Mouse (Mus musculus) hindbrain, embryonic 11.5 days (tissue): ENCODE results near the gene Tjp3. TPM values are rescaled to one million over a fixed set of nuclear protein-coding genes. Genes with fewer than 3 reads are reported as not detected.

ENCODE experiments used
- ATAC-seq: fragments of 200-750 bp; cut with Nextera tagmentation; 2 replicates; pipeline ENCODE4 v1.8.0; 2017; ENCODE audit warnings: mild to moderate bottlenecking, moderate TSS enrichment, moderate library complexity; ENCODE audit not compliant: low FRiP score
- DNase-seq: peaks from one replicate; pipeline ENCODE4 v3.0.0-alpha.2; 2015; ENCODE audit warnings: low spot score
- H3K27ac ChIP-seq: fragments of 300-500 bp; sonication (generic); 2 replicates; pipeline ENCODE4 v1.5.1; 2014; ENCODE audit warnings: mild to moderate bottlenecking, low read depth, low read length
- H3K27me3 ChIP-seq: fragments of 300-500 bp; sonication (generic); 2 replicates; pipeline ENCODE4 v1.6.1; 2014; ENCODE audit warnings: mild to moderate bottlenecking, low read length, moderate library complexity, mixed read lengths; ENCODE audit not compliant: control insufficient read depth, insufficient read depth
- H3K36me3 ChIP-seq: fragments of 300-500 bp; sonication (generic); 2 replicates; pipeline ENCODE4 v1.6.1; 2014; ENCODE audit warnings: mild to moderate bottlenecking, low read length, moderate library complexity, mixed read lengths; ENCODE audit not compliant: control insufficient read depth, insufficient read depth
- H3K4me1 ChIP-seq: fragments of 300-500 bp; sonication (generic); replicated peaks from 2 replicates; pipeline ENCODE4 v1.6.1; 2014; ENCODE audit warnings: low read length, mixed read lengths; ENCODE audit not compliant: control insufficient read depth, insufficient read depth
- H3K4me2 ChIP-seq: fragments of 300-500 bp; sonication (generic); replicated peaks from 2 replicates; pipeline ENCODE4 v1.6.1; 2014; ENCODE audit warnings: mild to moderate bottlenecking, low read depth, low read length
- H3K4me3 ChIP-seq: fragments of 300-500 bp; sonication (generic); 2 replicates; pipeline ENCODE4 v1.5.1; 2014; ENCODE audit warnings: low read depth, low read length
- H3K9ac ChIP-seq: fragments of 300-500 bp; sonication (generic); 2 replicates; pipeline ENCODE4 v1.6.1; 2014; ENCODE audit warnings: low read depth, low read length
- H3K9me3 ChIP-seq: fragments of 300-500 bp; sonication (generic); 2 replicates; pipeline ENCODE4 v1.6.1; 2016; ENCODE audit warnings: low read length; ENCODE audit not compliant: control insufficient read depth
- WGBS: fragments of 180-500 bp; shearing (Covaris S2); extraction: QIAGEN DNeasy Blood & Tissue Kit; methylation state at CpG from one replicate; pipeline ENCODE4 v1.1.7; 2014; 5-methylcytosine and 5-hydroxymethylcytosine counted together
- polyA plus RNA-seq: library from polyadenylated mRNA; unstranded; fragments of >200 nt; fragmentation: Nextera tagmentation; extraction: Ambion mirVana; gene quantifications from 2 replicates; pipeline ENCODE4 v1.2.1, GENCODE M21; 2014

Tjp3 gene
- polyA plus RNA-seq, 1 experiment from 2014 or later = 3.9 TPM

DNA sequence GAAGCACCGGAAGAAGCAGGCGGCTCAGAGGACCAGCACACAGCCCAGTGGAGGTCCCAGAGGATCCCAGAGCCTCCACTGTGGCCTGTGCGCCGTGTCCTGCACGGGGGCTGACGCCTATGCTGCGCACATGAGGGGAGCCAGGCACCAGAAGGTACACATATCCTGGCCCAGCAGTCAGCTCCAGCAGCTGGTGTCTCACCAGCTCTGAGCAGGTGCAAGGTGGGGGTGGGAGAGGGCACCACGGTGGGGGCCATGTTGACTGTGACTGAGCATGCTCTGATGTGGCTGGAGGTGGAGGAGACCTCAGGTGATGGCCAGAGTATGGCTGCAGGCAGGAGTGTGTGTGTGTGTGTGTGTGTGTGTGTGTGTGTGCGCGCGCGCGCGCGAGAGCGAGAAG, 49.4 kb downstream of the Tjp3 start:
- ATAC-seq (no peak), DNase-seq (no peak)
- Histone ChIP-seq H3K27ac (no peak overlapping the region), H3K9ac (no peak overlapping the region), H3K27me3 (peaks cover 11% of the 10 kb centered on the region), H3K9me3 (no peaks in the 10 kb centered on the region), H3K36me3 (no peaks in the 10 kb centered on the region), H3K4me2 (no peak overlapping the region), H3K4me3 (no peak overlapping the region), H3K4me1 (0 out of 2 replicates have a peak, but pooled peaks cover 5% of the 10 kb centered on the region)
- 91% methylated on average over 16 of the region's 16 CpGs for WGBS

DNA sequence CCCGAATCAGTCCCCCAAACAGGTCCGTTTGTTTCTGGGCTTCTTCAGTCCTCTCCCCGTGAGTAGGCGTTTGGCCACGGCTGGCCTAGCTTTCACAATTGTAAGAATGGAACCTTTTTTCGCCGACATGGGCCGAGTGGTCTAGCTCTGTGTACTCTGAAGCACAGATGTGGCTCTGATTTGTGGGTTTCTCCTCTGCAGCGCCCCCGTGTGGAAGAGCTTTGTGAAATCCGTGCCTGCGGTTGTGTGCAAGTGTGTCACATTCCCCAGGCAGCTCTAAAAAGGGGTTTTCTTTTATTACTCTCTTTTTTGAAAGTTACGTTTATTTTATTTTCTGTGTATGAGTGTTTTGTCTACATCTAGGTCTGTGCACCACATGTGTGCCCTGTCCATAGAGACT, 50.5 kb downstream of the Tjp3 start:
- no peak for ATAC-seq
- H3K4me3 ChIP-seq = no peak overlapping the region
- H3K36me3 ChIP-seq = no peaks in the 10 kb centered on the region
- no peak overlapping the region for H3K4me2 ChIP-seq
- H3K9me3 ChIP-seq = no peaks in the 10 kb centered on the region
- H3K9ac ChIP-seq = no peak overlapping the region
- DNase-seq = peak; percentile 86
- 18% methylated on average over 13 of the region's 13 CpGs for WGBS
- H3K4me1 ChIP-seq = 0 out of 2 replicates have a peak, but pooled peaks cover 5% of the 10 kb centered on the region
- peaks cover 11% of the 10 kb centered on the region for H3K27me3 ChIP-seq
- H3K27ac ChIP-seq = no peak overlapping the region

DNA sequence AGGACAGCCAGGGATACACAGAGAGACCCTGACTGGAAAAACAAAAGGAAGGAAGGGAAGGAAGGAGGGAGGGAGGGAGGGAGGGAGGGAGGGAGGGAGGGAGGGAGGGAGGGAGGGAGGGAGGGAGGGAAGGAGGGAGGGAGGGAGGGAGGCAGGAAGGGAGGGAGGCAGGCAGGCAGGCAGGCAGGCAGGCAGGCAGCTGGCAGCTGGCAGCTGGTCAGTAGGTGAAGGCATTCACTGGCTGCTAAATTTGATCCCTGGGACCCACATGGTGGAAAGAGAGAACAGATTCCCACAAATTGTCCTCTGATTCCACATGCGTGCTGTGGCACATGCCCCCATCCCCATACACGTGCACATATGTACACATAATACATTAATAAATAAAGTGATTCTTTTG, 52.8 kb downstream of the Tjp3 start:
- no peaks in the 10 kb centered on the region for H3K9me3 ChIP-seq
- H3K4me3 ChIP-seq = no peak overlapping the region
- H3K27ac ChIP-seq = no peak overlapping the region
- DNase-seq (no peak), ATAC-seq (no peak)
- no peak overlapping the region for H3K4me2 ChIP-seq
- no peak overlapping the region for H3K9ac ChIP-seq
- 0 out of 2 replicates have a peak, but pooled peaks cover 5% of the 10 kb centered on the region for H3K4me1 ChIP-seq
- WGBS = 78% methylated on average over 2 of the region's 2 CpGs
- no peaks in the 10 kb centered on the region for H3K36me3 ChIP-seq
- H3K27me3 ChIP-seq = peaks cover 11% of the 10 kb centered on the region

DNA sequence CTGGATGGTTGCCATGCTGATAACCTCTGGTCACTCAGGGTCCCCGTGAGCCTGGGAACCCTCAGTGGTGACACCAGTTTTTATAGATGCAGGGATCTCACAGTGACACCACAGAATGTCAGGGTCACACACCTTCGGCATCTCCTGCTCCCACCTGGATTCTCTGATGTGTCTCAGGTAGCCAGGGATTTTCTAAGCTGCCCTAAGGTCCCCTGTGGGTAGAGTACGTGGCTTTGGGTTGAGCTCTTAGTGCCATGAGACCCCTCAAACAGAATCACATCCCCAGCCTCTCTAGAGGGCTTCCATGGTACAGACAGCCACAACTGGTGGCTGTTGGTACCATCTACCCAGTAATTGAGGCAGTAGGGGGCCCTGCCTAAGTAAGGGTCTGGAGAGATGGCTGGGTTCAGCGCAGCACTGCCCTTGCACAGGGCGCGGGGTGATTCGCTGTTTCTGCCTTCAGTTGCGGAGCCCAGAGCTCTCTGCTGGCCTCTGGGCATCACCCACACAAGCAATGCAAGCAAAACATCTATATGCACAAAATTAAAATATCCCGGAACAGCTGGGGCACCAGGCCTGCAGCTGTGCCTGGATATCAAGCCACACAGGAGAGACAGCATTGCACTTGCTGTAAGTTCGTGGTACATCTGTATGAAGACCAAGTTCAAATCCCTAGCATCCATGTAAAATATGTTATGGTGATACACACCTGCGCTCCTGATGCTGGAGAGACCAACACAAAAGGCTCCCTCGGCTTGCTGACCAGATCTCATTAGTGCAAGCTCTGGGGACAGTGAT, 54.7 kb downstream of the Tjp3 start:
- DNase-seq (no peak), ATAC-seq (no peak)
- H3K4me3 ChIP-seq = no peak overlapping the region
- H3K36me3 ChIP-seq = no peaks in the 10 kb centered on the region
- peaks cover 10% of the 10 kb centered on the region for H3K27me3 ChIP-seq
- H3K4me2 ChIP-seq = no peak overlapping the region
- H3K9ac ChIP-seq = no peak overlapping the region
- no peak overlapping the region for H3K27ac ChIP-seq
- 85% methylated on average over 12 of the region's 12 CpGs for WGBS
- no peaks in the 10 kb centered on the region for H3K9me3 ChIP-seq
- H3K4me1 ChIP-seq = peaks cover 8% of the 10 kb centered on the region; the same call in 1 of the 2 replicates

DNA sequence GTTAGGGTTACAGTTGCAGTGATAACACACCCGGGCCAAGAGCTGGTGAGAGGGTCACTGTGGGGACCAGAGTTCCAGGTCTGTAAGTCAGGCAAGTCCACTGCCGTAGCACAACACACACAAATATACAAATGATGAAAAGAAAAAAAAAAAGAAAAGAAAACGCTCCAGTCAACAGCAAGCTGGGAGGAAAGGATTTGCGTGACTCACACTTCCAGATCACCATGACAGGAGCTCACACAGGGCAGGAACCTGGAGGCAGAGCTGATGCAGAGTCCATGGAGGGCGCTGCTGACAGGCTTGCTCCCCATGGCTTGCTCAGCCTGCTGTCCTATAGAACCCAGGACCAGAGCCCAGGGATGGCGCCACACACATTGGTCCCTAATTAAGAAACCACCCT, 57.2 kb downstream of the Tjp3 start:
- DNase-seq (no peak), ATAC-seq (no peak)
- Histone ChIP-seq H3K36me3 (no peaks in the 10 kb centered on the region), H3K27me3 (peaks cover 10% of the 10 kb centered on the region), H3K4me1 (peaks cover 3% of the 10 kb centered on the region; the same call in 1 of the 2 replicates), H3K4me2 (no peak overlapping the region), H3K27ac (no peak overlapping the region), H3K9ac (no peak overlapping the region), H3K9me3 (no peaks in the 10 kb centered on the region), H3K4me3 (no peak overlapping the region)
- WGBS = 71% methylated on average over 6 of the region's 6 CpGs

DNA sequence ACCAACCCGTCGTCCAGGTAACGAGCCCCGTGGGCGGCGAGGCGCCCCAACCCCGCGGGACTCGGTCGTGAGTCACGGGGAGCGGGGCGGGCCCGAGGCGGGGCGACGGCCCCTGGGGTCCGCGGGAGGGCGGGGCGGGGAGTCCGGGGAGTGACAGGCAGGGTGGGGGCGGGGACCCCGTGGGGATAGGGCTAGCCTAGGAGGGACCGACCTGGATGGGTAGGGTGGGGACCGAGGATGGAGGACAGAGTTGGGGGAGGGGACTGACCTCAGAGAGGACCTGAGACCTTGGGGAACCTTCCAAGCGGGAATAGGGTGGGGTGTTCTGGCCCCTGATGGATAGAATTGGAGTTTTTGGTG, 58.2 kb downstream of the Tjp3 start:
- peak overlapping the region; percentile 70 for H3K4me2 ChIP-seq
- H3K36me3 ChIP-seq = no peaks in the 10 kb centered on the region
- peaks cover 13% of the 10 kb centered on the region for H3K27me3 ChIP-seq
- H3K9me3 ChIP-seq = no peaks in the 10 kb centered on the region
- peaks cover 3% of the 10 kb centered on the region; the same call in 1 of the 2 replicates for H3K4me1 ChIP-seq
- DNase-seq (no peak), ATAC-seq (peak; percentile 63)
- H3K27ac ChIP-seq = no peak overlapping the region
- H3K9ac ChIP-seq = peak overlapping the region; percentile 75
- 0% methylated on average over 12 of the region's 28 CpGs for WGBS
- peak overlapping the region; percentile 77 for H3K4me3 ChIP-seq

DNA sequence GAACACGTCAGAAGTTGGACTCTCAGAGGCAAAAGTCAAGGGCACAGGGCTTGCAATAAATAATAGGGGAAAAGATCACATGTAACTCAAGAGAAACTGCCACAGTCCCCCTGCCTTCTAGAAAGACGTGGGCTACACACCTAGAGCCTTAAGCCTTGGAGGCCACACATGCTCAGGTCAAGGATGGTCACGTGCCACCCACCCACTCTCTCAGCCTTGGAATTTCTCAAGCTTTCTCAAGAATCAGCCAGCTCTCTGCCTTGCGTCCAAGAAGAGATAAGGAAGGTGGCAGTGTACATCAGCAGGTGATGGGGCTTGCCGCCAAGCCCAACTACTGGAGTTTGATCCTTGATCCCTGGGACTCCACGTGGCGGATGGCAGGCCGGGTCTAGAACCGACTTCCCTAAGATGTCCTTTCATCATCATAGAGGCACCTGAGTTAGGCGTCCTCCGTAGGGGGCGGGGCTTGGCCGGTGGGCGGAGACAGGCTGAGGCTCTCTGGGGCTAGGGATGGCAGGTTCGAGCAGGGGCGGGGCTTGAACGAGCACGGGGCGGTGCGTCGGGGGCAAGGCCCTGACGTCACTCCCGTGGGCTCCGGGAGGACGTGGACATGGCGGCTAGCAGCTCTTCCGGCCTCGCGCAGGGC, 58.7 kb downstream of the Tjp3 start, which contains the start of gene Zfr2:
Zfr2 (plus strand) TSS at position 576 of the 646 bp plus-strand sequence.
- Histone ChIP-seq H3K27ac (no peak within 1 kb of the TSS), H3K4me3 (peak within 1 kb of the TSS; percentile 77), H3K9me3 (no peaks in the 10 kb centered on the region), H3K27me3 (peaks cover 13% of the 10 kb centered on the region), H3K36me3 (no peaks in the 10 kb centered on the region), H3K4me1 (peaks cover 3% of the 10 kb centered on the region; the same call in 1 of the 2 replicates), H3K4me2 (peak within 1 kb of the TSS; percentile 70), H3K9ac (peak within 1 kb of the TSS; percentile 75)
- WGBS = 6% methylated on average over 29 of the region's 29 CpGs
- DNase-seq (peak; percentile 86), ATAC-seq (peak; percentile 74)

DNA sequence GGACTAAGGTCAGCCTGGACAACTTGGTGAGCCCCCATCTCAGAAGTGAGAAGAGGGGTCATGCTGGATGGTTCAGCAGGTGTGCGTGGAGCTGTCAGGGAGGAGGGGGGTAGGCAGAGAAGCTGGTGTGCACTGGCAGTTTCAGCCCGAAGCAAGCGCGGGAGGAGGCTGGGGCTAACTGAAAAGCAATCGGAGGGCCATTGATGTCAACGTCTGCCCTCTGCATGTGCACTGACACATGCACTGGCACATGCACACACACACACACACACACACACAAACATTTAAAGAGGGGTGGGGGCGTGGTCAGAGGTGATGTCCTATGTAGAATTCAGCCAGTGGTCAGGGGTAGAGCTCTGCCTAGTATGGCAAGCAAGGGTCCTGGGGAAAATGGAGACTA, 59.9 kb downstream of the Tjp3 start:
- no peak overlapping the region for H3K27ac ChIP-seq
- DNase-seq (no peak), ATAC-seq (no peak; the same call in 1 of the 2 replicates)
- H3K9me3 ChIP-seq = no peaks in the 10 kb centered on the region
- H3K4me3 ChIP-seq = no peak overlapping the region
- H3K9ac ChIP-seq = no peak overlapping the region
- H3K4me2 ChIP-seq = peak overlapping the region; percentile 55; the same call in 1 of the 2 replicates
- peaks cover 3% of the 10 kb centered on the region; the same call in 1 of the 2 replicates for H3K4me1 ChIP-seq
- no peaks in the 10 kb centered on the region for H3K36me3 ChIP-seq
- 46% methylated on average over 7 of the region's 7 CpGs for WGBS
- peaks cover 13% of the 10 kb centered on the region for H3K27me3 ChIP-seq
